In genomic region chr3:90079133-90079762, GRCm38 (mm10) we compare ENCODE assay signal across 8 mouse cellular contexts. TPM values are rescaled to one million over a fixed set of nuclear protein-coding genes. Genes with fewer than 3 reads are reported as not detected.
DNase-seq lines count a peak whose midpoint lies in the region; ATAC-seq and TF ChIP-seq lines count a peak whose summit lies in the region.

No protein-coding gene starts in this region.

- peak overlapping the region; percentile 94 for H3K27ac ChIP-seq in heart, embryonic 11.5 days (ENCODE audit: low read depth, low read length)
- H3K27ac ChIP-seq in kidney, embryonic 16.5 days (ENCODE audit: low read length) = peak overlapping the region; percentile 99
- H3K27ac ChIP-seq in liver, adult 2 months (replicated peaks; ENCODE audit: insufficient read depth, low read depth, low read length) = peak overlapping the region; percentile 86

- peaks cover 61% of the 10 kb centered on the region for H3K4me1 ChIP-seq in erythroblast, embryonic 14.5 days (ENCODE audit: control insufficient read depth)
- peaks cover 41% of the 10 kb centered on the region for H3K4me1 ChIP-seq in heart, embryonic 11.5 days (ENCODE audit: control insufficient read depth, insufficient read depth, low read length)
- peaks cover 51% of the 10 kb centered on the region for H3K4me1 ChIP-seq in kidney, embryonic 16.5 days (ENCODE audit: insufficient read depth, low read length)
- peaks cover 24% of the 10 kb centered on the region for H3K4me1 ChIP-seq in liver, adult 2 months (ENCODE audit: control insufficient read depth, insufficient read depth, low read length)

- peak; percentile 95 for ATAC-seq in heart, embryonic 11.5 days (replicated peaks; ENCODE audit: insufficient number of reproducible peaks, low FRiP score, low TSS enrichment)
- peak; percentile 97 for ATAC-seq in kidney, embryonic 16.5 days (ENCODE audit: low FRiP score, low TSS enrichment)

- no peaks in the 10 kb centered on the region for H3K9me3 ChIP-seq in erythroblast, embryonic 14.5 days (ENCODE audit: control insufficient read depth, low read length)
- no peaks in the 10 kb centered on the region for H3K9me3 ChIP-seq in heart, embryonic 11.5 days (replicated peaks; ENCODE audit: control insufficient read depth, low read length)
- H3K9me3 ChIP-seq in kidney, embryonic 16.5 days (ENCODE audit: low read length) = no peaks in the 10 kb centered on the region

- H3K4me3 ChIP-seq in C2C12 (ENCODE audit: insufficient read depth, poor library complexity, severe bottlenecking) = peak overlapping the region; percentile 94
- H3K4me3 ChIP-seq in erythroblast, embryonic 14.5 days (replicated peaks) = peak overlapping the region; percentile 100
- H3K4me3 ChIP-seq in heart, embryonic 11.5 days (ENCODE audit: low read depth, low read length) = peak overlapping the region; percentile 63
- H3K4me3 ChIP-seq in kidney, embryonic 16.5 days (ENCODE audit: low read length) = peak overlapping the region; percentile 92
- H3K4me3 ChIP-seq in liver, adult 2 months (ENCODE audit: insufficient read depth, low read depth, low read length) = peak overlapping the region; percentile 92
- peak overlapping the region; percentile 83 for H3K4me3 ChIP-seq in myocyte

- no peak for TF ChIP-seq POLR2A in brain, embryonic 14.5 days (IDR thresholded peaks at IDR 0.05; ENCODE audit: borderline replicate concordance, extremely low read depth, insufficient read depth, insufficient read length, poor library complexity, severe bottlenecking)
- TF ChIP-seq POLR2A in liver, adult 2 months (IDR thresholded peaks at IDR 0.05; ENCODE audit: extremely low read depth, insufficient read depth, low read length) = peak; percentile 58; the same call in 1 of the 2 replicates
- TF ChIP-seq POLR2A in myocyte (IDR thresholded peaks at IDR 0.05; ENCODE audit: insufficient read length, low read depth) = peak; percentile 59

- H3K79me3 ChIP-seq in C2C12 (ENCODE audit: low read depth) = peaks cover 41% of the 10 kb centered on the region

- DNase-seq in brain, embryonic 14.5 days (ENCODE audit: low read depth) = peak; percentile 98
- DNase-seq in liver, adult 2 months (ENCODE audit: extremely low read depth, low read depth, low spot score) = peak; percentile 90
- peak; percentile 96 for DNase-seq in splenic B cell, adult 2 months (ENCODE audit: low read depth, low spot score)

- no peak overlapping the region for H3ac ChIP-seq in C2C12 (ENCODE audit: control insufficient read depth, insufficient read length, low read depth)
- peak overlapping the region; percentile 93 for H3ac ChIP-seq in myocyte (ENCODE audit: control insufficient read depth, insufficient read length)

- no peak for TF ChIP-seq CTCF in C2C12 (IDR thresholded peaks at IDR 0.05; ENCODE audit: control insufficient read depth, insufficient read depth, insufficient read length)
- TF ChIP-seq CTCF in brain, embryonic 14.5 days (IDR thresholded peaks at IDR 0.05; ENCODE audit: borderline replicate concordance, extremely low read depth, insufficient read depth, insufficient read length) = no peak
- TF ChIP-seq CTCF in liver, adult 2 months (IDR thresholded peaks at IDR 0.05; ENCODE audit: low read depth, low read length) = no peak

- H3K27me3 ChIP-seq in C2C12 (ENCODE audit: control insufficient read depth, insufficient read depth, insufficient read length) (no peaks in the 10 kb centered on the region), myocyte (ENCODE audit: control insufficient read depth, insufficient read depth, insufficient read length) (no peaks in the 10 kb centered on the region)
- H3K27me3 ChIP-seq in erythroblast, embryonic 14.5 days (ENCODE audit: control insufficient read depth) = 0 out of 2 replicates have a peak, but pooled peaks cover 3% of the 10 kb centered on the region
- no peaks in the 10 kb centered on the region for H3K27me3 ChIP-seq in heart, embryonic 11.5 days (ENCODE audit: control insufficient read depth, insufficient read depth, low read length)
- no peaks in the 10 kb centered on the region for H3K27me3 ChIP-seq in kidney, embryonic 16.5 days (ENCODE audit: insufficient read depth, low read length)
- no peaks in the 10 kb centered on the region for H3K27me3 ChIP-seq in liver, adult 2 months (ENCODE audit: control insufficient read depth, insufficient read depth, low read length)
- no peaks in the 10 kb centered on the region for H3K27me3 ChIP-seq in splenic B cell, adult 2 months (ENCODE audit: control insufficient read depth, insufficient read depth, low read length, poor library complexity, severe bottlenecking)

- H3K79me2 ChIP-seq in C2C12 (ENCODE audit: control insufficient read depth, insufficient read depth) (peaks cover 47% of the 10 kb centered on the region), myocyte (ENCODE audit: control insufficient read depth, insufficient read depth) (peaks cover 40% of the 10 kb centered on the region)
- H3K79me2 ChIP-seq in liver, adult 2 months (ENCODE audit: control insufficient read depth, insufficient read depth, low read length) = peaks cover 13% of the 10 kb centered on the region; the same call in 1 of the 2 replicates

- peak overlapping the region; percentile 83 for H3K9ac ChIP-seq in heart, embryonic 11.5 days (ENCODE audit: low read depth, low read length)
- H3K9ac ChIP-seq in kidney, embryonic 16.5 days (replicated peaks; ENCODE audit: low read length) = peak overlapping the region; percentile 94
- H3K9ac ChIP-seq in liver, adult 2 months (ENCODE audit: low read depth, low read length) = peak overlapping the region; percentile 87

- WGBS in heart, embryonic 11.5 days (ENCODE audit: insufficient replicate concordance) = under 1% methylated on average over 33 of the region's 33 CpGs
- under 1% methylated on average over 33 of the region's 33 CpGs for WGBS in kidney, embryonic 16.5 days
- under 1% methylated on average over 33 of the region's 33 CpGs for WGBS in liver, adult 2 months

- peak overlapping the region; percentile 84 for H3K4me2 ChIP-seq in heart, embryonic 11.5 days
- H3K4me2 ChIP-seq in kidney, embryonic 16.5 days (replicated peaks; ENCODE audit: low read depth, low read length) = peak overlapping the region; percentile 77
- peak overlapping the region; percentile 95 for H3K4me2 ChIP-seq in myocyte (ENCODE audit: low read depth)

- H3K36me3 ChIP-seq in C2C12 (ENCODE audit: control insufficient read depth, insufficient read depth) (peaks cover 13% of the 10 kb centered on the region), myocyte (ENCODE audit: control insufficient read depth, insufficient read depth) (no peaks in the 10 kb centered on the region)
- H3K36me3 ChIP-seq in erythroblast, embryonic 14.5 days (ENCODE audit: control insufficient read depth) = peaks cover 12% of the 10 kb centered on the region
- no peaks in the 10 kb centered on the region for H3K36me3 ChIP-seq in heart, embryonic 11.5 days (ENCODE audit: control insufficient read depth, insufficient read depth, low read length)
- H3K36me3 ChIP-seq in kidney, embryonic 16.5 days (ENCODE audit: insufficient read depth, low read length) = no peaks in the 10 kb centered on the region
- H3K36me3 ChIP-seq in liver, adult 2 months (ENCODE audit: control insufficient read depth, insufficient read depth, low read length) = no peaks in the 10 kb centered on the region
- no peaks in the 10 kb centered on the region; the same call in 1 of the 2 replicates for H3K36me3 ChIP-seq in splenic B cell, adult 2 months (ENCODE audit: control insufficient read depth, insufficient read depth, low read length, poor library complexity, severe bottlenecking)

TF ChIP-seq in C2C12, 6 proteins besides CTCF, POLR2A, EP300 and RAD21 (continues in another document):
- TF ChIP-seq MAX (IDR thresholded peaks at IDR 0.05) (peak; percentile 29), FOSL1 (IDR thresholded peaks at IDR 0.05; ENCODE audit: insufficient read depth, low read length, poor library complexity, severe bottlenecking) (no peak)

TF ChIP-seq in myocyte, 11 proteins besides CTCF, POLR2A, EP300 and RAD21 (continues in another document):
- no peak for TF ChIP-seq TCF3 (IDR thresholded peaks at IDR 0.05; ENCODE audit: insufficient read length, low read depth)

RNA-seq across cellular contexts. Expression of gene Tpm3, which starts 6.8 kb away (rescaled TPM):
- polyA plus RNA-seq in C2C12 (2012; fragmentation: generic; extraction: Trizol) (341 TPM), myocyte (2012; fragmentation: generic; extraction: Trizol) (290 TPM)
- polyA plus RNA-seq in brain, embryonic 14.5 days (2012; rRNA removed) = 205 and 222 TPM in 2 replicates
- 9.6 and 11.8 TPM in 2 replicates for polyA plus RNA-seq in erythroblast, embryonic 14.5 days (2012)
- polyA plus RNA-seq in heart, embryonic 11.5 days (2014; fragmentation: Nextera tagmentation; extraction: Ambion mirVana) = 352 and 354 TPM in 2 replicates
- 543 and 583 TPM in 2 replicates for polyA plus RNA-seq in kidney, embryonic 16.5 days (2015; fragmentation: Nextera tagmentation; extraction: Ambion mirVana)
- 53.4 and 56.2 TPM in 2 replicates for total RNA-seq in liver, adult 2 months (2014; rRNA removed)
- 36.4 and 43.0 TPM in 2 replicates for polyA plus RNA-seq in liver, adult 2 months (2012; rRNA removed)

RNA-seq across cellular contexts. Expression of gene Nup210l, which starts 24.7 kb away (rescaled TPM):
- polyA plus RNA-seq in C2C12 (2012; fragmentation: generic; extraction: Trizol) = 0.47 TPM
- 1.8 and 2.3 TPM in 2 replicates for polyA plus RNA-seq in brain, embryonic 14.5 days (2012; rRNA removed)
- polyA plus RNA-seq in erythroblast, embryonic 14.5 days (2012) = not detected in 2 replicates
- polyA plus RNA-seq in heart, embryonic 11.5 days (2014; fragmentation: Nextera tagmentation; extraction: Ambion mirVana) = 0.60 and 0.61 TPM in 2 replicates
- polyA plus RNA-seq in kidney, embryonic 16.5 days (2015; fragmentation: Nextera tagmentation; extraction: Ambion mirVana) = 0.36 and 0.60 TPM in 2 replicates
- total RNA-seq in liver, adult 2 months (2014; rRNA removed) = 0.07 and 0.09 TPM in 2 replicates
- 0.01 and 0.02 TPM in 2 replicates for polyA plus RNA-seq in liver, adult 2 months (2012; rRNA removed)
- polyA plus RNA-seq in myocyte (2012; fragmentation: generic; extraction: Trizol) = 0.35 TPM

RNA-seq across cellular contexts. Expression of gene Ubap2l, which starts 26.8 kb away (rescaled TPM):
- polyA plus RNA-seq in C2C12 (2012; fragmentation: generic; extraction: Trizol) (110 TPM), myocyte (2012; fragmentation: generic; extraction: Trizol) (77.5 TPM)
- polyA plus RNA-seq in brain, embryonic 14.5 days (2012; rRNA removed) = 155 and 184 TPM in 2 replicates
- polyA plus RNA-seq in erythroblast, embryonic 14.5 days (2012) = 11.0 and 11.4 TPM in 2 replicates
- 186 and 195 TPM in 2 replicates for polyA plus RNA-seq in heart, embryonic 11.5 days (2014; fragmentation: Nextera tagmentation; extraction: Ambion mirVana)
- 152 and 198 TPM in 2 replicates for polyA plus RNA-seq in kidney, embryonic 16.5 days (2015; fragmentation: Nextera tagmentation; extraction: Ambion mirVana)
- 32.6 and 36.5 TPM in 2 replicates for total RNA-seq in liver, adult 2 months (2014; rRNA removed)
- 37.7 and 46.3 TPM in 2 replicates for polyA plus RNA-seq in liver, adult 2 months (2012; rRNA removed)

RNA-seq across cellular contexts. Expression of gene 4933434E20Rik, which starts 27.8 kb away (rescaled TPM):
- 67.6 TPM for polyA plus RNA-seq in C2C12 (2012; fragmentation: generic; extraction: Trizol)
- polyA plus RNA-seq in brain, embryonic 14.5 days (2012; rRNA removed) = 93.7 and 97.7 TPM in 2 replicates
- polyA plus RNA-seq in erythroblast, embryonic 14.5 days (2012) = 0.43 and 0.89 TPM in 2 replicates
- polyA plus RNA-seq in heart, embryonic 11.5 days (2014; fragmentation: Nextera tagmentation; extraction: Ambion mirVana) = 158 and 165 TPM in 2 replicates
- 184 and 187 TPM in 2 replicates for polyA plus RNA-seq in kidney, embryonic 16.5 days (2015; fragmentation: Nextera tagmentation; extraction: Ambion mirVana)
- 64.7 and 67.9 TPM in 2 replicates for total RNA-seq in liver, adult 2 months (2014; rRNA removed)
- 23.4 and 24.2 TPM in 2 replicates for polyA plus RNA-seq in liver, adult 2 months (2012; rRNA removed)
- polyA plus RNA-seq in myocyte (2012; fragmentation: generic; extraction: Trizol) = 83.8 TPM

Comparison
In these comparisons a context has a peak if more than half of its experiments do, and no peak if none do; other contexts are left out.
1. Peak in every context shown above with its lines: DNase-seq, ATAC-seq, H3K4me3 ChIP-seq and H3K27ac ChIP-seq.